Mouse (Mus musculus): ENCODE results near the gene Spaca4. TPM values are rescaled to one million over a fixed set of nuclear protein-coding genes. Genes with fewer than 3 reads are reported as not detected.
A peak's percentile ranks its signal among the peaks of the same experiment; 100 is the strongest.

The Spaca4 gene
- polyA plus RNA-seq, 1 experiment from 2014 or later: not detected

GRCm38 (mm10) chr7:45689800-45690199 is 35.8 kb downstream of the Spaca4 start:
- no peaks in the 10 kb centered on the region for H3K9me3 ChIP-seq
- H3K4me3 ChIP-seq (replicated peaks): no peak overlapping the region
- no peak overlapping the region for H3K4me2 ChIP-seq
- ATAC-seq (ENCODE audit: insufficient read depth, low FRiP score, low read depth): no peak
- no peaks in the 10 kb centered on the region for H3K36me3 ChIP-seq
- H3K4me1 ChIP-seq: peaks cover 17% of the 10 kb centered on the region
- H3K27me3 ChIP-seq (replicated peaks): no peaks in the 10 kb centered on the region
- no peak overlapping the region for H3K9ac ChIP-seq
- H3K27ac ChIP-seq: no peak overlapping the region
- WGBS: 63% methylated on average over 11 of the region's 11 CpGs

- no peak overlapping the region for H3K4me2 ChIP-seq
- H3K9me3 ChIP-seq: no peaks in the 10 kb centered on the region
- no peaks in the 10 kb centered on the region for H3K36me3 ChIP-seq
- H3K4me3 ChIP-seq (replicated peaks): no peak overlapping the region
- H3K27ac ChIP-seq: no peak overlapping the region
- no peak for ATAC-seq (ENCODE audit: insufficient read depth, low FRiP score, low read depth)
- no peaks in the 10 kb centered on the region for H3K27me3 ChIP-seq (replicated peaks)
- H3K4me1 ChIP-seq: peaks cover 21% of the 10 kb centered on the region
- no peak overlapping the region for H3K9ac ChIP-seq
- WGBS: 68% methylated on average over 6 of the region's 6 CpGs
These were observed 36.5 kb downstream of the Spaca4 start for GRCm38 (mm10) chr7:45689099-45689498.

GRCm38 (mm10) chr7:45686841-45687240 is 38.8 kb downstream of the Spaca4 start:
- Histone ChIP-seq H3K4me2 (no peak overlapping the region), H3K9ac (no peak overlapping the region), H3K9me3 (no peaks in the 10 kb centered on the region), H3K4me1 (peaks cover 29% of the 10 kb centered on the region), H3K4me3 (replicated peaks) (no peak overlapping the region), H3K27me3 (replicated peaks) (no peaks in the 10 kb centered on the region), H3K27ac (no peak overlapping the region), H3K36me3 (no peaks in the 10 kb centered on the region)
- no peak for ATAC-seq (ENCODE audit: insufficient read depth, low FRiP score, low read depth)
- WGBS: 64% methylated on average over 3 of the region's 3 CpGs

GRCm38 (mm10) chr7:45685811-45686210 is 39.8 kb downstream of the Spaca4 start:
- peaks cover 31% of the 10 kb centered on the region for H3K4me1 ChIP-seq
- no peak overlapping the region for H3K9ac ChIP-seq
- H3K9me3 ChIP-seq: no peaks in the 10 kb centered on the region
- no peaks in the 10 kb centered on the region for H3K27me3 ChIP-seq (replicated peaks)
- no peak overlapping the region for H3K27ac ChIP-seq
- H3K4me2 ChIP-seq: peak overlapping the region; percentile 14; the same call in 1 of the 2 replicates
- ATAC-seq (ENCODE audit: insufficient read depth, low FRiP score, low read depth): no peak
- no peak overlapping the region for H3K4me3 ChIP-seq (replicated peaks)
- 30% methylated on average over 10 of the region's 10 CpGs for WGBS
- H3K36me3 ChIP-seq: no peaks in the 10 kb centered on the region

DNA sequence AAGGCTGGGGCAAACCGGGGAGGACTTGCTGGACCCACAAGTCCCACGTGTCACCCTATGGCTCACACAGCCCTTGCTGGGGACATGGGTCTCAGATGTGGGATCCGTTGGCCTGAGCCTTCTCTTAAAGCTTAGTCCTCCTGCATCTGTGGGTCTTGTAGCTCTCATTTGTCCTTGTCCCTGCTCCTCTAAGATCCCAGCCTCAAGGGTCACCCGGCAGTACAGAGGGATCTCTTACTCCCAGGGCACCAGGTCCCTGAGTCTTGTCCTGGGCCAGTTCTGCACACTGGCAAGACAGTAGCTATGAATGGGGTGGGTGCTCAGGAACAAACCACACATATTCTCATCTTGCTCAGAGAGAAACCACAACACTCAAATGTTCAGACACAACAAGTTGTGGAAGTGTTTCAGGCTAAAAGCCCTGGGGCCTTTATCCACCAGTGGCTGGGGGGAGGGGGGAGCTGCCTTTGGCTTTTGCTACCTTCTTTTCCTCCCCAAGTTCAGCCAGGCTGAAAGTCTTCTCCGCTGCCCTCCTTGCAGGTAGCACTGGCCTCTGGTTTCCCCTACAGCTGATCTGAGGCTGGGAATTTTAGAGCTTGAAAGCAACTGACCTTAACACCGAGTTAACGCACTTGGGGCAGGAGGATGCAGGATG is 42.1 kb downstream of the Spaca4 start, which contains the start of gene Ntn5:
Gene Ntn5, plus strand, starts transcription at position 627 of the 655 bp plus-strand sequence.
- H3K9me3 ChIP-seq: no peaks in the 10 kb centered on the region
- H3K9ac ChIP-seq: no peak within 1 kb of the TSS
- H3K27me3 ChIP-seq (replicated peaks): no peaks in the 10 kb centered on the region
- H3K4me2 ChIP-seq: no peak within 1 kb of the TSS
- H3K27ac ChIP-seq: no peak within 1 kb of the TSS
- peaks cover 37% of the 10 kb centered on the region for H3K4me1 ChIP-seq
- H3K36me3 ChIP-seq: no peaks in the 10 kb centered on the region
- WGBS: 76% methylated on average over 7 of the region's 7 CpGs
- ATAC-seq (ENCODE audit: insufficient read depth, low FRiP score, low read depth): no peak
- no peak within 1 kb of the TSS for H3K4me3 ChIP-seq (replicated peaks)

DNA sequence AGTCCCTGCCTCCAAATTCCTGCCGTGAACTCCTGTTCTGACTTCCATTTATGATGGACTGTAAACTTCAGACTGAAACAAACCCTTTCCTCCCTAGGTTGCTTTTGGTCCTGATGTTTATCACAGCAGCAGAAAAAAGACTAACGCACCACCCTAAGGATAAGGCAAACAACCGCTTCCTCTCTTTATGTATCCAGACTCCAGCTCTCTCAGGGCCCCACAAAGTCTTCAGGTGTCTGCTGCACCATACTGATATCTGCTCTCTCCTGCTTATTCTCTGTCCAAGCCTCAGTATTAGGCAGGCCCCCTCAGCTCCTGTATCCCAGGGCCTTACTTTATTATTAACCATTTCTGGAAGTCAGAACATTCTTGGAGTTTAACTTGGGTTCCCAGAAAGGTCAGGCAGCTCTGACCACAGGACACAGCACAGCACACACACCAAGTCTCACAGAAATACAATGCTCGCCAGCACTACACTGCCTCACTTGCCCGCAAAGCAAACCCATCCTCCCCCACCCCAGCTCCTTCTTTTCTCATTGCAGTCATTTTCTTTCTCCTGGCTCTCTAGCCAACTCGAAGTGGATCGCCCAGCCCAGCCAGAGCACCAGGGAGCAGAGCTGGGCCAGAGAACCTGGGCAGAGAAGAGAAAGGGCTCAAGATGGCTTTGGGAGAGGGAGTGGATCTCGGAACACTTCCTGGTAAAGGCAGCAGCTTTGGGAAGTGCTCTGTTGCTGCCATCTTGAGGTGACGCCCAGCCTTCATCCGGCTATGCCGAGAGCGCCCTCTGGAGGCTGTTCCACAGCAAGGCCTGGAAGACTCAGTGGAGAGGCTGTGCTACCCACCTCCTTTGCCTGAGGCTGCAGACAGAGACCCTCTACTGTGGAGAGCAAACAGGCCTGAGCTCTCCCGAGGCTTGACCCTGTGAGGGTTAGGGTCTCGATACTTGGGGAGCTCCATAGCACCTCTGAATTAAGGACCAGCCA is 43.2 kb downstream of the Spaca4 start:
- Histone ChIP-seq H3K36me3 (no peaks in the 10 kb centered on the region), H3K4me3 (replicated peaks) (0 out of 2 replicates have a peak overlapping the region, but pooled peaks have one; percentile 16), H3K27ac (peak overlapping the region; percentile 54), H3K4me2 (peak overlapping the region; percentile 37), H3K27me3 (replicated peaks) (no peaks in the 10 kb centered on the region), H3K9me3 (no peaks in the 10 kb centered on the region), H3K9ac (no peak overlapping the region), H3K4me1 (peaks cover 37% of the 10 kb centered on the region)
- WGBS: 28% methylated on average over 14 of the region's 14 CpGs
- ATAC-seq (ENCODE audit: insufficient read depth, low FRiP score, low read depth): peak; percentile 19; the same call in 1 of the 2 replicates

DNA sequence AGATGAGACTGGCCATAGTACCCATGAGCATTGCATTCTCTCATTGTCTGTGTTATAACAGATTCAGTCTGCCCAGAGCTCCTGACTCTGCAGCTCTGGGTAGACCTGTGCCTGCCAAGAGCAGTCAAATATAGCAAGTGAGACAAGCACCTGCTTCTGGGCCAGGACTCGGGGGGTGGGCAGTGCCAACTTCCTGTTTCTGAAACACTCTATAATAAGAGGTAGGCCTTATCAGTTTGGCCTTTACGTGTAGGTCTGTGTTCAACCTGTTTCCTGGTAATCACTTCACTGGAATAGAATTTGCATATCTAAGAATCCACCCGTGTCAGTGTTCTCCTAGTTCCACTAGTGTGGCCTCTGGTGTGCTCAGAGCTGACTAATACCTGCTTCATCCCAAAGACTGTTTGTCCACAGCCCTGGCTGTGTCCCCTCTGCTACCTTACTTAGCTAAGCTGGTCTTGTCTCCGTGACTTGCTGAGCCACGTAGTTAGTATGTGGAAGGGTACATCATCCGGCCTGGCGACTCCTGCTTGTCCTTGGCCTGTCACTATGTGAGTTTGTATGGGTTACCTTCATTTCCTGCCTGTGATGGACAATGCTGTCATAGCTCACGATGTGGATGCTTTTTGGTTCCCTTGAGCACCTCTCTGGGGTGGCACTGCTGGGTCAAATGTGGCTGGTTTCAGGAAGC is 44.4 kb downstream of the Spaca4 start:
- peak overlapping the region; percentile 42 for H3K27ac ChIP-seq
- no peak overlapping the region for H3K4me2 ChIP-seq
- 73% methylated on average over 8 of the region's 8 CpGs for WGBS
- peaks cover 32% of the 10 kb centered on the region for H3K4me1 ChIP-seq
- H3K4me3 ChIP-seq (replicated peaks): no peak overlapping the region
- no peaks in the 10 kb centered on the region for H3K9me3 ChIP-seq
- ATAC-seq (ENCODE audit: insufficient read depth, low FRiP score, low read depth): no peak
- no peaks in the 10 kb centered on the region for H3K36me3 ChIP-seq
- no peak overlapping the region for H3K9ac ChIP-seq
- no peaks in the 10 kb centered on the region for H3K27me3 ChIP-seq (replicated peaks)

- Histone ChIP-seq H3K4me1 (peaks cover 21% of the 10 kb centered on the region), H3K27ac (peak overlapping the region; percentile 42), H3K36me3 (no peaks in the 10 kb centered on the region), H3K9me3 (no peaks in the 10 kb centered on the region), H3K9ac (no peak overlapping the region), H3K4me2 (no peak overlapping the region), H3K27me3 (replicated peaks) (no peaks in the 10 kb centered on the region), H3K4me3 (replicated peaks) (no peak overlapping the region)
- WGBS: 65% methylated on average over 14 of the region's 14 CpGs
- ATAC-seq (ENCODE audit: insufficient read depth, low FRiP score, low read depth): no peak; the same call in 1 of the 2 replicates
These were observed 45.5 kb downstream of the Spaca4 start for GRCm38 (mm10) chr7:45679966-45680621.

- Histone ChIP-seq H3K27ac (peak overlapping the region; percentile 62; the same call in 1 of the 2 replicates), H3K4me3 (replicated peaks) (no peak overlapping the region)
These were observed 47.1 kb downstream of the Spaca4 start for GRCm38 (mm10) chr7:45678513-45678912.

DNA sequence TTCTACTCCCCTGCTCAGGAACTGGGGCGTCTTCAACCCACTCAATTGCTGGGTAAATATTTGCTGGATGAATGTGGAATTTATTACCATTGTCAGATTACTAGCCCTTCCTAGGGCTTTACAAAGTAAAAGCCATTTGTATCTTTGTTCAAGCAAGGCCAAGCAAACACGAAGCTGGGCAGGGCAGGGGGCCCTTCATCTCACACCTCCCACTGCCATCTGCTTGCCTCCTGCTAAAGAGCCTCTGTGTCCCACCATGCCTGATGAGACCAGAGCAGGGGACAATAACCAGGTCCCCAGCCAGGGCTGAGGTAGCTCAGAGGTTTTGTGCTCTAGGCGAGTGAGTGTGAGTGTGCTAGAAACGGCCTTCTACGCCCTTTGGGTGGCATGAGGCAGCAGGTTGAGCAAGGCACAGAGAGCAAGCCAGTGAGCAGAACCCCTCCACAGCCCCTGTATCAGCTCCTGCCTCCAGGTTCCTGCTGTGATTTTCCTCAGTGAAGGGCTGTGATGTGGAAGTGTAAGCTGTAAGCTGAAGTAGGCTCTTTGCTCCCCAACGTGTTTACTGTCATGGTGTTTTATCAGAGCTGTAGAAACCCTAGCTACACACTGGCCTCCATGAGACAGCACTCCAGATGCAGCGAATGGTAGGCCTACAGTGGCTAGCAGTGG is 47.9 kb downstream of the Spaca4 start:
- Histone ChIP-seq H3K4me2 (no peak overlapping the region), H3K4me1 (peaks cover 15% of the 10 kb centered on the region), H3K9me3 (no peaks in the 10 kb centered on the region), H3K27ac (peak overlapping the region; percentile 62), H3K4me3 (replicated peaks) (no peak overlapping the region), H3K36me3 (no peaks in the 10 kb centered on the region), H3K27me3 (replicated peaks) (no peaks in the 10 kb centered on the region), H3K9ac (no peak overlapping the region)
- ATAC-seq (ENCODE audit: insufficient read depth, low FRiP score, low read depth): peak; percentile 25
- 61% methylated on average over 7 of the region's 7 CpGs for WGBS

More at GRCm38 (mm10) chr7:45678513-45678912, 47.1 kb downstream of the Spaca4 start:
- H3K36me3 ChIP-seq: no peaks in the 10 kb centered on the region
- no peaks in the 10 kb centered on the region for H3K27me3 ChIP-seq (replicated peaks)
- H3K9me3 ChIP-seq: no peaks in the 10 kb centered on the region
- 87% methylated on average over 14 of the region's 14 CpGs for WGBS
- ATAC-seq (ENCODE audit: insufficient read depth, low FRiP score, low read depth): no peak
- no peak overlapping the region for H3K4me2 ChIP-seq
- H3K9ac ChIP-seq: no peak overlapping the region
- peaks cover 15% of the 10 kb centered on the region for H3K4me1 ChIP-seq
